Mouse (Mus musculus): ENCODE measurements around the gene Srd5a1.

DNA sequence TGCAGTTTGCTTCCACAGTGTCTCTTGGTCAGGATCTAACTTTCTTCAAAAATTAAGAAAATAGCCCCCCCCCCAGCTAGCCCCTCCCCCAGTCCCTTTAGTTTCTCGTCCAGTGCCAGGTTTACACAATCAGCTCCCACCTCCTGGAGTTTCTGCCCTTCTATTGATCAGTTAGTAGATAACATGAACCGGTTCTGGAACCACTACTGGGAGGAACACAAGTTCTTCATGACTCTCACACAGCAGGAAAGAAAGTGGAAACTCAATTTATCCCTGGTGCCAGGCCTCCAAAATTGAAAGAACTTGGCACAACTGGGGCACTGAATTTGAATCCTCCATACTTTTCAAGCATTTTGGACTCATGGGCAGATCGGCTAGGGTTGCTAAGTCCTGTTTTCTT is 43.3 kb upstream of the Srd5a1 start:
- no peak for TF ChIP-seq CTCF (IDR thresholded peaks at IDR 0.05; ENCODE audit: low read depth)
- TF ChIP-seq EP300 (IDR thresholded peaks at IDR 0.05; ENCODE audit: low read depth) = no peak
